Mouse (Mus musculus): Measurements from ENCODE around the gene Cort. TPM values are rescaled to one million over a fixed set of nuclear protein-coding genes. Genes with fewer than 3 reads are reported as not detected.
A peak's percentile ranks its signal among the peaks of the same experiment; 100 is the strongest.

The Cort gene
- polyA plus RNA-seq, 1 experiment from 2014 or later: 0.54 TPM

- WGBS: 89% methylated on average over 6 of the region's 6 CpGs
- DNase-seq (ENCODE audit: low spot score): no peak
- H3K27ac ChIP-seq (replicated peaks): no peak overlapping the region
- no peaks in the 10 kb centered on the region for H3K27me3 ChIP-seq (replicated peaks; ENCODE audit: low read depth, poor library complexity, severe bottlenecking)
- H3K4me1 ChIP-seq: peaks cover 25% of the 10 kb centered on the region
- H3K9me3 ChIP-seq: no peaks in the 10 kb centered on the region
- H3K4me3 ChIP-seq: no peak overlapping the region
- H3K36me3 ChIP-seq (replicated peaks): peaks cover 19% of the 10 kb centered on the region
Observed at GRCm38 (mm10) chr4:149079629-149080028, 46.9 kb downstream of the Cort start.

- DNase-seq (ENCODE audit: low spot score): no peak
- H3K27ac ChIP-seq (replicated peaks): no peak overlapping the region
- 58% methylated on average over 4 of the region's 4 CpGs for WGBS
- peaks cover 26% of the 10 kb centered on the region for H3K36me3 ChIP-seq (replicated peaks)
- peaks cover 28% of the 10 kb centered on the region for H3K4me1 ChIP-seq
- H3K4me3 ChIP-seq: no peak overlapping the region
- H3K27me3 ChIP-seq (replicated peaks; ENCODE audit: low read depth, poor library complexity, severe bottlenecking): no peaks in the 10 kb centered on the region
- H3K9me3 ChIP-seq: no peaks in the 10 kb centered on the region
Observed at GRCm38 (mm10) chr4:149078261-149078660, 48.3 kb downstream of the Cort start.

- H3K4me1 ChIP-seq: peaks cover 29% of the 10 kb centered on the region
- WGBS: 34% methylated on average over 10 of the region's 10 CpGs
- no peak overlapping the region for H3K4me3 ChIP-seq
- H3K27me3 ChIP-seq (replicated peaks; ENCODE audit: low read depth, poor library complexity, severe bottlenecking): no peaks in the 10 kb centered on the region
- DNase-seq (ENCODE audit: low spot score): peak; percentile 72
- H3K36me3 ChIP-seq (replicated peaks): peaks cover 42% of the 10 kb centered on the region
- no peaks in the 10 kb centered on the region for H3K9me3 ChIP-seq
- H3K27ac ChIP-seq (replicated peaks): no peak overlapping the region
Observed at GRCm38 (mm10) chr4:149075871-149076575, 50.5 kb downstream of the Cort start.

- 94% methylated on average over 13 of the region's 13 CpGs for WGBS
- DNase-seq (ENCODE audit: low spot score): no peak
- no peak overlapping the region for H3K27ac ChIP-seq (replicated peaks)
- peaks cover 42% of the 10 kb centered on the region for H3K36me3 ChIP-seq (replicated peaks)
- H3K4me3 ChIP-seq: no peak overlapping the region
- no peaks in the 10 kb centered on the region for H3K9me3 ChIP-seq
- no peaks in the 10 kb centered on the region for H3K27me3 ChIP-seq (replicated peaks; ENCODE audit: low read depth, poor library complexity, severe bottlenecking)
- peaks cover 38% of the 10 kb centered on the region for H3K4me1 ChIP-seq
Observed at GRCm38 (mm10) chr4:149075073-149075472, 51.5 kb downstream of the Cort start.

Other genes with a start within 250 kb of the Cort start
- 59.0 and 60.7 TPM in 2 replicates for gene Pex14, start 26.9 kb downstream of the Cort start, polyA plus RNA-seq (2016; fragmentation: Nextera tagmentation; extraction: Ambion mirVana)
- gene Dffa, start 22.6 kb downstream of the Cort start, polyA plus RNA-seq (2016; fragmentation: Nextera tagmentation; extraction: Ambion mirVana): 34.2 and 36.9 TPM in 2 replicates
- gene Cenps, start 10.9 kb upstream of the Cort start, polyA plus RNA-seq (2016; fragmentation: Nextera tagmentation; extraction: Ambion mirVana): 60.3 and 62.7 TPM in 2 replicates
- 153 and 164 TPM in 2 replicates for gene Pgd, start 40.0 kb upstream of the Cort start, polyA plus RNA-seq (2016; fragmentation: Nextera tagmentation; extraction: Ambion mirVana)
- gene Kif1b, start 180.9 kb upstream of the Cort start, polyA plus RNA-seq (2016; fragmentation: Nextera tagmentation; extraction: Ambion mirVana): 49.4 and 51.3 TPM in 2 replicates